Mouse (Mus musculus): ENCODE measurements around the gene Srcin1. TPM values are rescaled to one million over a fixed set of nuclear protein-coding genes. Genes with fewer than 3 reads are reported as not detected.

The Srcin1 gene
- total and polyA plus RNA-seq, 2 experiments from 2014 or later: 14.3 to 141 TPM

DNA sequence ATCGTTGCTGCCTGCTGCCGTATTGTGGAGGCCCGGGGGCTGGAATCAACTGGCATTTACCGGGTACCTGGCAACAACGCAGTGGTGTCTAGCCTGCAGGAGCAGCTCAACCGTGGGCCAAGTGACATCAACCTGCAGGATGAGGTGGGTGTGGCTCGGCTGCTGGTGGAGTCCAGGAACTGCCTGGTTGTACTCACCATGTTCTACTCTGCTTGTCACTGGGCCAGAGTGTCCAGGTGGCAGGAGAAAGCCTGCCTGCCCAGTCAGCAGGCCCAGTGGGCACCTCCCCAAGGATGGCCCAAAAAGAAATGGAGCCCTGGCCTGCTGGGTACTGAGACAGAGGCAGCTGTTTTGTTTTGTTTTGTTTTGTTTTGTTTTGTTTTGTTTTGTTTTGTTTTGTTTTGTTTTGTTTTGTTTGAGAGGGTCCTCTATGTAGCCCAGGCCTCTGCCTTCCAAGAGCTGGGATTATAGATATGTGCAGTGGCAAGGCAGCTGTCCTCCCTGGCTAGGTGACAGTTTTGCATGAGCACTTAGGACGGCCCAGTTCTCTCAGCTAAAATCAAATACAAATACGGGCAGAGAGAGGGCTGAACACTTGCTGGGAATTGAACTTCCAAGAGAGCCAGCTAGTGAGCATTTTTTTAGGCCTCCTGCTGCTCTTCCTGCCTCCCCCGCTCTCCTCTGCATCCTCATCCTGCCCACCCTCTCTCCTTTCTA lies 109.4 kb downstream of the Srcin1 start:
- DNase-seq (ENCODE audit: low spot score): peak; percentile 19
- Histone ChIP-seq H3K9me3 (ENCODE audit: low read length) (no peaks in the 10 kb centered on the region), H3K36me3 (ENCODE audit: insufficient read depth, low read length) (peaks cover 34% of the 10 kb centered on the region; the same call in 1 of the 2 replicates), H3K4me3 (ENCODE audit: low read length) (no peak overlapping the region), H3K27me3 (ENCODE audit: insufficient read depth, low read length) (no peaks in the 10 kb centered on the region), H3K27ac (no peak overlapping the region), H3K4me2 (ENCODE audit: low read depth, low read length) (no peak overlapping the region), H3K9ac (replicated peaks; ENCODE audit: low read length) (no peak overlapping the region), H3K4me1 (ENCODE audit: insufficient read depth, low read length) (no peaks in the 10 kb centered on the region)
- 57% methylated on average over 10 of the region's 10 CpGs for WGBS
- no peak for TF ChIP-seq CTCF (IDR thresholded peaks at IDR 0.05; ENCODE audit: low read depth)
- ATAC-seq: no peak

- 70% methylated on average over 12 of the region's 12 CpGs for WGBS
- no peak for TF ChIP-seq CTCF (IDR thresholded peaks at IDR 0.05; ENCODE audit: low read depth)
- H3K36me3 ChIP-seq (ENCODE audit: insufficient read depth, low read length): peaks cover 32% of the 10 kb centered on the region; the same call in 1 of the 2 replicates
Measured at GRCm38 (mm10) chr11:97465957-97466356, 110.0 kb downstream of the Srcin1 start.

GRCm38 (mm10) chr11:97463991-97464390 lies 112.0 kb downstream of the Srcin1 start:
- Histone ChIP-seq H3K4me1 (ENCODE audit: insufficient read depth, low read length) (no peaks in the 10 kb centered on the region), H3K36me3 (ENCODE audit: insufficient read depth, low read length) (peaks cover 34% of the 10 kb centered on the region; the same call in 1 of the 2 replicates), H3K4me2 (ENCODE audit: low read depth, low read length) (no peak overlapping the region), H3K9me3 (ENCODE audit: low read length) (no peaks in the 10 kb centered on the region), H3K9ac (replicated peaks; ENCODE audit: low read length) (no peak overlapping the region), H3K27me3 (ENCODE audit: insufficient read depth, low read length) (no peaks in the 10 kb centered on the region), H3K27ac (no peak overlapping the region), H3K4me3 (ENCODE audit: low read length) (no peak overlapping the region)
- no peak for ATAC-seq
- no peak for TF ChIP-seq CTCF (IDR thresholded peaks at IDR 0.05; ENCODE audit: low read depth)
- DNase-seq (ENCODE audit: low spot score): no peak
- 94% methylated on average over 4 of the region's 4 CpGs for WGBS

More at GRCm38 (mm10) chr11:97465957-97466356, 110.0 kb downstream of the Srcin1 start:
- ATAC-seq: no peak
- Histone ChIP-seq H3K4me2 (ENCODE audit: low read depth, low read length) (no peak overlapping the region), H3K4me3 (ENCODE audit: low read length) (no peak overlapping the region), H3K27me3 (ENCODE audit: insufficient read depth, low read length) (no peaks in the 10 kb centered on the region), H3K4me1 (ENCODE audit: insufficient read depth, low read length) (no peaks in the 10 kb centered on the region), H3K9ac (replicated peaks; ENCODE audit: low read length) (no peak overlapping the region), H3K9me3 (ENCODE audit: low read length) (no peaks in the 10 kb centered on the region), H3K27ac (no peak overlapping the region)
- DNase-seq (ENCODE audit: low spot score): no peak

DNA sequence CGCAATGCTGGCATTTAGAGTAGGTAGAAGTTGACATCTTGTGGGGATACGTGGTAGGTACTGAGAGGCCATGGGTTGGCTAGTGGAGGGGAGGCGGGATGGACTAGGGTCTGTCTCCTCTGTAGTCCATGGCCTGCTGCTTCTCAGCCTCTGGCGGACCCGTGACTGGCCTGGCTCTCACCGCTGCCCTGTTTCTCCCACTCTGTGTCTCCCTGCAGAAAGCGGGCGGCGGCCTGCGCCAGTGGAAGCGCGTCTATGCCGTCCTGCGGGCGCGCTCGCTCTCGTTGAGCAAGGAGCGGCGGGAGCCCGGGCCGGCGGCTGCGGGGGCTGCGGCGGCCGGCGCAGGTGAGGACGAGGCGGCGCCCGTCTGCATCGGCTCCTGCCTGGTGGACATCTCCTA lies 112.8 kb downstream of the Srcin1 start:
- H3K27me3 ChIP-seq (ENCODE audit: insufficient read depth, low read length): no peaks in the 10 kb centered on the region
- 39% methylated on average over 27 of the region's 33 CpGs for WGBS
- no peak overlapping the region for H3K27ac ChIP-seq
- no peaks in the 10 kb centered on the region for H3K4me1 ChIP-seq (ENCODE audit: insufficient read depth, low read length)
- H3K4me2 ChIP-seq (ENCODE audit: low read depth, low read length): no peak overlapping the region
- TF ChIP-seq CTCF (IDR thresholded peaks at IDR 0.05; ENCODE audit: low read depth): no peak
- ATAC-seq (no peak), DNase-seq (ENCODE audit: low spot score) (no peak)
- no peak overlapping the region for H3K9ac ChIP-seq (replicated peaks; ENCODE audit: low read length)
- peaks cover 34% of the 10 kb centered on the region; the same call in 1 of the 2 replicates for H3K36me3 ChIP-seq (ENCODE audit: insufficient read depth, low read length)
- H3K9me3 ChIP-seq (ENCODE audit: low read length): no peaks in the 10 kb centered on the region
- H3K4me3 ChIP-seq (ENCODE audit: low read length): no peak overlapping the region

- TF ChIP-seq CTCF (IDR thresholded peaks at IDR 0.05; ENCODE audit: low read depth): 0 out of 2 replicates have a peak, but pooled peaks have one; percentile 21
- Histone ChIP-seq H3K9ac (replicated peaks; ENCODE audit: low read length) (no peak overlapping the region), H3K4me2 (ENCODE audit: low read depth, low read length) (no peak overlapping the region), H3K27ac (no peak overlapping the region), H3K9me3 (ENCODE audit: low read length) (no peaks in the 10 kb centered on the region), H3K4me1 (ENCODE audit: insufficient read depth, low read length) (no peaks in the 10 kb centered on the region), H3K4me3 (ENCODE audit: low read length) (no peak overlapping the region), H3K36me3 (ENCODE audit: insufficient read depth, low read length) (peaks cover 34% of the 10 kb centered on the region; the same call in 1 of the 2 replicates), H3K27me3 (ENCODE audit: insufficient read depth, low read length) (no peaks in the 10 kb centered on the region)
- no peak for DNase-seq (ENCODE audit: low spot score)
- no peak for ATAC-seq
- 89% methylated on average over 6 of the region's 6 CpGs for WGBS
Measured at GRCm38 (mm10) chr11:97462538-97462937, 113.4 kb downstream of the Srcin1 start.

DNA sequence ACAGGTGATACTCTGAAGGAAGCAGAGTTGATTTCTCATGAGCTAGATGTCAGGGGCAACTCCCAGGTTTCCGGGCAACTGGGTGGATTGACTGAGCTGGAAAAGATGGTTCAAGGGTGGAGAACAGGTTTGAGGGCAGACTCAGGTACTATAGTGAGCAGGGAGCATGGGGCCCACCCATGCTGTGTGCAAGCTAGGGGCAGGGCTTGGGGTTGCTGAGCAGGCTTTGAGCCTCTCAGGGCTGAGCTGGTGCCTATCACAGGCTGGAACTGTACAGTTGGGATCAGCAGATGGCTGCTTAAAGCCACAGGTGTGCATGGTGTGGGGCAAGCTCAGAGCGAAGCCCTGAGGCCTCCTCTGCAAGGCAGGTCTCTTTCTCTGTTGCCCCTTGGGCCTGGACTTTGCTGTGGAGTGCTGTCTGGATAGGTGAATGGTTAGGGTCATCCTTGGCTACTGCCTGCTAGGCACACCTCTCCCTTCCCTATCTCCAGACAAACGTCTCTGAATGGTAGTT lies 114.6 kb downstream of the Srcin1 start:
- Histone ChIP-seq H3K36me3 (ENCODE audit: insufficient read depth, low read length) (peaks cover 35% of the 10 kb centered on the region), H3K4me3 (ENCODE audit: low read length) (no peak overlapping the region), H3K9ac (replicated peaks; ENCODE audit: low read length) (no peak overlapping the region), H3K4me2 (ENCODE audit: low read depth, low read length) (no peak overlapping the region), H3K9me3 (ENCODE audit: low read length) (no peaks in the 10 kb centered on the region), H3K27ac (no peak overlapping the region), H3K4me1 (ENCODE audit: insufficient read depth, low read length) (no peaks in the 10 kb centered on the region), H3K27me3 (ENCODE audit: insufficient read depth, low read length) (no peaks in the 10 kb centered on the region)
- 92% methylated on average over 3 of the region's 3 CpGs for WGBS
- DNase-seq (ENCODE audit: low spot score) (no peak), ATAC-seq (no peak)
- TF ChIP-seq CTCF (IDR thresholded peaks at IDR 0.05; ENCODE audit: low read depth): no peak

Other genes starting within 250 kb of the Srcin1 start
- gene Gpr179, start 224.1 kb downstream of the Srcin1 start, total RNA-seq (2014; rRNA removed): 1.8 and 1.9 TPM in 2 replicates
- gene Gpr179, start 224.1 kb downstream of the Srcin1 start, polyA plus RNA-seq (2015; fragmentation: Nextera tagmentation; extraction: Ambion mirVana): 0.61 and 1.0 TPM in 2 replicates
- gene Socs7, start 213.6 kb downstream of the Srcin1 start, total RNA-seq (2014; rRNA removed): 49.5 and 59.0 TPM in 2 replicates
- gene Socs7, start 213.6 kb downstream of the Srcin1 start, polyA plus RNA-seq (2015; fragmentation: Nextera tagmentation; extraction: Ambion mirVana): 5.5 and 5.9 TPM in 2 replicates
- gene Arhgap23, start 160.7 kb downstream of the Srcin1 start, total RNA-seq (2014; rRNA removed): 75.2 and 86.8 TPM in 2 replicates
- gene Arhgap23, start 160.7 kb downstream of the Srcin1 start, polyA plus RNA-seq (2015; fragmentation: Nextera tagmentation; extraction: Ambion mirVana): 7.3 and 7.7 TPM in 2 replicates
- gene 4933428G20Rik, start 75.8 kb downstream of the Srcin1 start, total RNA-seq (2014; rRNA removed): 0.43 TPM in 1 of 2 replicates, not detected in the other
- 0.48 and 1.1 TPM in 2 replicates for gene 4933428G20Rik, start 75.8 kb downstream of the Srcin1 start, polyA plus RNA-seq (2015; fragmentation: Nextera tagmentation; extraction: Ambion mirVana)
- 11.0 and 12.0 TPM in 2 replicates for gene Epop, start 53.5 kb upstream of the Srcin1 start, total RNA-seq (2014; rRNA removed)
- gene Epop, start 53.5 kb upstream of the Srcin1 start, polyA plus RNA-seq (2015; fragmentation: Nextera tagmentation; extraction: Ambion mirVana): 2.3 and 2.4 TPM in 2 replicates
- 43.9 and 60.8 TPM in 2 replicates for gene Mllt6, start 87.2 kb upstream of the Srcin1 start, total RNA-seq (2014; rRNA removed)
- 1.5 and 1.7 TPM in 2 replicates for gene Mllt6, start 87.2 kb upstream of the Srcin1 start, polyA plus RNA-seq (2015; fragmentation: Nextera tagmentation; extraction: Ambion mirVana)
- 21.2 and 24.0 TPM in 2 replicates for gene Cisd3, start 109.6 kb upstream of the Srcin1 start, total RNA-seq (2014; rRNA removed)
- gene Cisd3, start 109.6 kb upstream of the Srcin1 start, polyA plus RNA-seq (2015; fragmentation: Nextera tagmentation; extraction: Ambion mirVana): 47.6 and 52.0 TPM in 2 replicates
- gene Pcgf2, start 124.3 kb upstream of the Srcin1 start, total RNA-seq (2014; rRNA removed): 11.3 and 18.0 TPM in 2 replicates
- 13.3 and 14.8 TPM in 2 replicates for gene Pcgf2, start 124.3 kb upstream of the Srcin1 start, polyA plus RNA-seq (2015; fragmentation: Nextera tagmentation; extraction: Ambion mirVana)
- 453 and 498 TPM in 2 replicates for gene Psmb3, start 127.2 kb upstream of the Srcin1 start, total RNA-seq (2014; rRNA removed)
- 499 and 523 TPM in 2 replicates for gene Psmb3, start 127.2 kb upstream of the Srcin1 start, polyA plus RNA-seq (2015; fragmentation: Nextera tagmentation; extraction: Ambion mirVana)
- 127 TPM in 2 replicates for gene Pip4k2b, start 168.5 kb upstream of the Srcin1 start, total RNA-seq (2014; rRNA removed)
- gene Pip4k2b, start 168.5 kb upstream of the Srcin1 start, polyA plus RNA-seq (2015; fragmentation: Nextera tagmentation; extraction: Ambion mirVana): 4.3 and 5.1 TPM in 2 replicates
- 13.3 and 14.2 TPM in 2 replicates for gene Cwc25, start 190.4 kb upstream of the Srcin1 start, total RNA-seq (2014; rRNA removed)
- 11.9 and 12.9 TPM in 2 replicates for gene Cwc25, start 190.4 kb upstream of the Srcin1 start, polyA plus RNA-seq (2015; fragmentation: Nextera tagmentation; extraction: Ambion mirVana)
- not detected in 2 replicates for gene 1700001P01Rik, start 199.7 kb upstream of the Srcin1 start, total RNA-seq (2014; rRNA removed)
- not detected in 2 replicates for gene 1700001P01Rik, start 199.7 kb upstream of the Srcin1 start, polyA plus RNA-seq (2015; fragmentation: Nextera tagmentation; extraction: Ambion mirVana)
- gene Rpl23, start 206.3 kb upstream of the Srcin1 start, total RNA-seq (2014; rRNA removed): 124 and 141 TPM in 2 replicates
- 351 and 362 TPM in 2 replicates for gene Rpl23, start 206.3 kb upstream of the Srcin1 start, polyA plus RNA-seq (2015; fragmentation: Nextera tagmentation; extraction: Ambion mirVana)
- gene Lasp1, start 222.8 kb upstream of the Srcin1 start, total RNA-seq (2014; rRNA removed): 177 and 187 TPM in 2 replicates
- gene Lasp1, start 222.8 kb upstream of the Srcin1 start, polyA plus RNA-seq (2015; fragmentation: Nextera tagmentation; extraction: Ambion mirVana): 121 and 137 TPM in 2 replicates